Mouse (Mus musculus) kidney, postnatal 4 days (tissue): Measurements from ENCODE around the gene Flt3.
A peak's percentile ranks its signal among the peaks of the same experiment; 100 is the strongest.

Source experiments
- DNase-seq, 2 experiments: peaks; one replicate each; pipeline ENCODE4 v3.0.0; 2021; ENCODE audit warnings: mixed read lengths in 2 of 2

The Flt3 gene

GRCm38 (mm10) chr5:147399843-147400504, at the start of gene Flt3:
Flt3 (minus strand) TSS chr5:147400489.
- peak; percentile 58 to 76 for DNase-seq

- peak in 1 of 2 experiments; percentile 16 for DNase-seq
Measured at GRCm38 (mm10) chr5:147448933-147449332, 48.6 kb upstream of the Flt3 start.

- peak; percentile 28 to 39 for DNase-seq
Measured at GRCm38 (mm10) chr5:147448526-147448925, 48.2 kb upstream of the Flt3 start.

- no peak for DNase-seq
Measured at GRCm38 (mm10) chr5:147445252-147445651, 45.0 kb upstream of the Flt3 start.

GRCm38 (mm10) chr5:147444757-147445156, 44.5 kb upstream of the Flt3 start:
- DNase-seq = no peak

GRCm38 (mm10) chr5:147444298-147444697, 44.0 kb upstream of the Flt3 start:
- DNase-seq = no peak

- DNase-seq = no peak
Measured at GRCm38 (mm10) chr5:147442741-147443140, 42.5 kb upstream of the Flt3 start.

- no peak for DNase-seq
Measured at GRCm38 (mm10) chr5:147441979-147442378, 41.7 kb upstream of the Flt3 start.

- no peak for DNase-seq
Measured at GRCm38 (mm10) chr5:147440996-147441507, 40.8 kb upstream of the Flt3 start.

GRCm38 (mm10) chr5:147436491-147436890, 36.2 kb upstream of the Flt3 start:
- no peak for DNase-seq

GRCm38 (mm10) chr5:147435751-147436150, 35.5 kb upstream of the Flt3 start:
- peak in 1 of 2 experiments; percentile 32 for DNase-seq

- peak; percentile 58 to 72 for DNase-seq
Measured at GRCm38 (mm10) chr5:147435224-147435623, 34.9 kb upstream of the Flt3 start.

- no peak for DNase-seq
Measured at GRCm38 (mm10) chr5:147432927-147433326, 32.6 kb upstream of the Flt3 start.

GRCm38 (mm10) chr5:147430936-147431839, 30.9 kb upstream of the Flt3 start:
- peak; percentile 75 to 86 for DNase-seq

- peak; percentile 58 to 75 for DNase-seq
Measured at GRCm38 (mm10) chr5:147430361-147430935, 30.2 kb upstream of the Flt3 start.

GRCm38 (mm10) chr5:147429535-147430305, 29.4 kb upstream of the Flt3 start, which contains the start of gene Pan3:
Pan3 (plus strand) TSS chr5:147430161.
- DNase-seq = peak; percentile 94 to 97

GRCm38 (mm10) chr5:147426048-147426805, 25.9 kb upstream of the Flt3 start:
- DNase-seq = no peak

- DNase-seq = peak; percentile 44 to 48
Measured at GRCm38 (mm10) chr5:147423612-147424011, 23.3 kb upstream of the Flt3 start.

GRCm38 (mm10) chr5:147418394-147419121, 18.3 kb upstream of the Flt3 start:
- DNase-seq = peak; percentile 74 to 79

- DNase-seq = no peak
Measured at GRCm38 (mm10) chr5:147417986-147418385, 17.7 kb upstream of the Flt3 start.

- no peak for DNase-seq
Measured at GRCm38 (mm10) chr5:147410585-147410984, 10.3 kb upstream of the Flt3 start.
